Mouse (Mus musculus): ENCODE results near the gene Ly6g5c. TPM values are rescaled to one million over a fixed set of nuclear protein-coding genes. Genes with fewer than 3 reads are reported as not detected.

Gene Ly6g5c
- polyA plus RNA-seq, 1 experiment: not detected

DNA sequence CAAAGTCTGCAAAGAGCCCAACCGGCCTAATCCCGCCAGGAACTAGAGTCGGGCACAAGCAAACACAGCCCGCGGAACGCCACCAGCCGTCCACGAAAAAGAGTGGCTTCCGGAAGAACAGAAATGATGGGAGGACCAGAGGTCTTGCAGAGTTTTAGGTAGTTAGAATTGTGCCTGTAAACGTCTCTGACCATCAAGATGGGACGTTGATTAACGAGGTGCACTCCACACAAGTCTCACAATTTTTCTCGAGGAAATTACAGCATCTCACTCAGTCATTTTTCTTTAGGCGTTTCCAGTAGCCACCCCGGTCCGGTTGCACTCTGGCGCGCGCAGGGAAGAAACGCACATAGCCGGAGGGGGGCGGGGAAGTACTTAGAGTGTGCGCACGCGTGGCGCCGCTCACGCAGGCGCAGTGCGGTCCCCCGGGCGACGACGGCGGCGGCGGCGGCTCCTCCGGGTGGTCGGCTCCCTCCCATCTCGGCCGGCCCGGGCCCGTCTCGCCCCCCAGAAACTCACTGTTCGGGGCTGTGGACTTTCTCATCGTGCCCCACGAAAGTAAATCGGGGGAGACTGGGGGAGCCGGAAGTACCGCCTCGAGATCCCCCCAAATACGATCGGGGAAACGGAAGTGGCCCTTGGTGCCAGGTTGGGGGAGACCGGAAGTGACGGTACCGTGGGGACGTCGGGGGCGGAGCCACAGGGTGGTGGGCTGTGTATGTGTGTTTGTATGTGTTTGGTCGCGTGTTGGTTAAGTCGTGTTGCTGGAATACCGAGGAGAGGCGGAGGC lies 26.9 kb downstream of the Ly6g5c start, which contains the start of gene Bag6:
Bag6 (plus strand) TSS at position 378 of the 790 bp plus-strand sequence.
- H3K27ac ChIP-seq (replicated peaks; ENCODE audit: low read depth, low read length): peak within 1 kb of the TSS; percentile 96
- H3K4me3 ChIP-seq (ENCODE audit: insufficient read depth, low read depth, low read length): peak within 1 kb of the TSS; percentile 72
- H3K4me1 ChIP-seq (ENCODE audit: control insufficient read depth, insufficient read depth, insufficient read length, low read length): no peaks in the 10 kb centered on the region; the same call in 1 of the 2 replicates

DNA sequence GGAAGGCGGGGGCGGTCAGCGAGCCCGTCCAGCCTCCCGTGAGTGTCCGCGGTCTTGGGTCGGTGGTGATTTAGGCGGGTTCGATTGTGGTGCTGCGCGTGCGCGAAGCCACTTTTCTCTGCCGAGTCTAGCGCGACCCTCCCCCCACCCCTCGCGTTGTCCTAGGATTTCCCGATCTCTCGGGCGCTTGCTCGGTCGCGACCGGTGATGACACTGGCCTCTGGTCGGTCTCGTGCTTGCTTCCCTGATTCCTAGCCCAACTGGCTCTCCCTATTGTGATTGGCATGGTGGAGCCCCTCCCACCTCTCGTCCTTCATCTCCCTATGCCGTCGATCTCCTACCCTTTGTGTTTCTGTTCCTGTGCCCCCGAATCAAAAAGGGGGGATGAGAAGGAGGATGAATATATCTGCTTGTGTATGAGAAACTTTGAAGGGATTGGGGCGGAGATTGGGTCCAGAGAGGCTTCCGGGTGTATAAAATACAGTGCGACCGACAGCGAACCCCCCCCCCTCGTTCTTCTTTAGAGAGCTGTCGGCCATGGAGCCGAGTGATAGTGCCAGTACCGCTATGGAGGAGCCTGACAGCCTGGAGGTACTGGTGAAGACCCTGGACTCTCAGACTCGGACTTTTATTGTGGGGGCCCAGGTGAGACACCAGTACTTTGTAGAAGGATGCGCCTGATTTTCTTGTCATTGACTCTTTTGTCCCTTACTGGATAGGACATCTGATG lies 27.7 kb downstream of the Ly6g5c start:
- Histone ChIP-seq H3K4me3 (ENCODE audit: insufficient read depth, low read depth, low read length) (peak overlapping the region; percentile 72), H3K4me1 (ENCODE audit: control insufficient read depth, insufficient read depth, insufficient read length, low read length) (no peaks in the 10 kb centered on the region; the same call in 1 of the 2 replicates), H3K27ac (replicated peaks; ENCODE audit: low read depth, low read length) (peak overlapping the region; percentile 95)

DNA sequence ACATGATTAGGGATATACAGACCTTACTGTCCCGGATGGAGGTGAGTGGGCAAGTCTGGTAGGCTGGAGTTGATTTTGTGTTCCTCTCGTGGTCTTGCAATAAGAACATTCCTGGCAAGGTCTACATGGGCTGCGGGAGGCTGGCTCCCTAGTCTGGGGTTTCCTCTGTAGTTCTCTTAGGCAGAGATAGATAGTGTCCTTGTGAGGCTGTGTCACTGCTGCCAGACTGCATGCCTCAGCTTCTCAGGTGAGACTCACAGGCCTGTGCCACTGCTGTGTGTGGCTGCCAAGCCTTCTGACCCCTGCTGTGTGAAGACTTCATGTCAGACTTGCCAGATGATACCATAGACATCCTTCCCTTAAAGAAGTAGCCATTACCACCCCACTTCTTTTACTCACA lies 31.2 kb downstream of the Ly6g5c start:
- Histone ChIP-seq H3K4me3 (ENCODE audit: insufficient read depth, low read depth, low read length) (no peak overlapping the region), H3K27ac (replicated peaks; ENCODE audit: low read depth, low read length) (no peak overlapping the region)

DNA sequence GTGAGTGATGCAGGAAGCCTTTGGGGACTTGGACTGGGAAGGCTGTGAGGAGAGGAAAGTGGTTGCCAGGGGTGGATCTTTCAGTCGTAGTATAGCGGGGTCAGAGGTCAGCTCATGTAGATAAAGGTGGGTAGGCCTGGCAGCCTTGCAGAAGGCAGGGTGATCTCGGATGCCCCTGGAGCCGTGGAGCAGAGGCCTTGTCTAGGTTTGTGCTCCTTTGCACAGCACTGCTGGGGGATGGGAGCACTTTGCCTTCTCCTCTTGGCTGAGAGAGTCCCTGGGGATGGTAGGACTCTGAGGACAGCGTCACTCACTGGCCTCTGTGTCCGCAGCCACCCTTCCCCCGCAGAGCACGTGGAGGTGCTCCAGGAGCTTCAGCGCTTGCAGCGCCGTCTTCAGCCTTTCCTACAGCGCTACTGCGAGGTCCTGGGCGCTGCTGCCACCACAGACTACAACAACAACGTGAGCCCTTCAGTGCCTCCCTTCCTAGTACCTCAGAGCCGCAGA lies 32.5 kb downstream of the Ly6g5c start:
- Histone ChIP-seq H3K4me1 (ENCODE audit: control insufficient read depth, insufficient read depth, insufficient read length, low read length) (peaks cover 3% of the 10 kb centered on the region; the same call in 1 of the 2 replicates), H3K27ac (replicated peaks; ENCODE audit: low read depth, low read length) (no peak overlapping the region)

More for the DNA sequence above, 31.2 kb downstream of the Ly6g5c start:
- peaks cover 3% of the 10 kb centered on the region; the same call in 1 of the 2 replicates for H3K4me1 ChIP-seq (ENCODE audit: control insufficient read depth, insufficient read depth, insufficient read length, low read length)

DNA sequence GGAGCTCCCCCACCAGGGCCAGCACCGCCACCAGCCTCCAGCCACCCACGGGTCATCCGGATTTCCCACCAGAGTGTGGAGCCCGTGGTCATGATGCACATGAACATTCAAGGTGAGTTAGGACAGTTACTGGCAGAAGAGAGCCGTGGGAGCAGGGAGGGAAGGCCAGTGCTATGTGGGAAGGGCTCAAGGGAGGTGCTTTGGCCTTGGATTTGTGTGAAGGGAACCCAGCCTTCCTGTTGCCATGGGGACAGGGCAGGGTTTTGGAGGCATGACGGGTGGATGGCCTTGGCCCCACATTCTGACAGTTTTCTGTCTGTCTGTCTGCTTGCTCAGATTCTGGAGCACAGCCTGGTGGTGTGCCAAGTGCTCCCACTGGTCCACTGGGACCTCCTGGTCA lies 33.9 kb downstream of the Ly6g5c start:
- H3K27ac ChIP-seq (replicated peaks; ENCODE audit: low read depth, low read length): no peak overlapping the region
- peaks cover 3% of the 10 kb centered on the region; the same call in 1 of the 2 replicates for H3K4me1 ChIP-seq (ENCODE audit: control insufficient read depth, insufficient read depth, insufficient read length, low read length)
- H3K4me3 ChIP-seq (ENCODE audit: insufficient read depth, low read depth, low read length): no peak overlapping the region

More for the DNA sequence above, 32.5 kb downstream of the Ly6g5c start:
- H3K4me3 ChIP-seq (ENCODE audit: insufficient read depth, low read depth, low read length): no peak overlapping the region

DNA sequence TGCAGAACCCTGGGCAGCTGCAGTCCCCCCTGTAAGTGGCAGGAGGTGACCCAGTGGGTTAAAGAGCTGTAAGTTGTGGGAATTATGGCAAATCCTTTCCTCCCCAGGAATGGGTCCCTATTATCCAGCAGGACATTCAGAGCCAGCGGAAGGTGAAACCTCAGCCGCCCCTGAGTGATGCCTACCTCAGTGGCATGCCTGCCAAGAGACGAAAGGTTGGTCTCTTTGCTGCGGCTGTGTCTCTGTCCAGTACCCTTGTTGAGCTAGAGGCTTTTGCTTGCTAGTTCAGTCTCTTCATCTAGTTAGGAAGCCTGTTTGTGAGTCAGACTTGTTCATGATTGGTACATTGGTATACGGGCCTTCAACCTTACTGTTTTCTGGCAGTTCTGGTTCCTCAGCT lies 38.1 kb downstream of the Ly6g5c start:
- Histone ChIP-seq H3K4me3 (ENCODE audit: insufficient read depth, low read depth, low read length) (no peak overlapping the region), H3K4me1 (ENCODE audit: control insufficient read depth, insufficient read depth, insufficient read length, low read length) (peaks cover 3% of the 10 kb centered on the region; the same call in 1 of the 2 replicates)

DNA sequence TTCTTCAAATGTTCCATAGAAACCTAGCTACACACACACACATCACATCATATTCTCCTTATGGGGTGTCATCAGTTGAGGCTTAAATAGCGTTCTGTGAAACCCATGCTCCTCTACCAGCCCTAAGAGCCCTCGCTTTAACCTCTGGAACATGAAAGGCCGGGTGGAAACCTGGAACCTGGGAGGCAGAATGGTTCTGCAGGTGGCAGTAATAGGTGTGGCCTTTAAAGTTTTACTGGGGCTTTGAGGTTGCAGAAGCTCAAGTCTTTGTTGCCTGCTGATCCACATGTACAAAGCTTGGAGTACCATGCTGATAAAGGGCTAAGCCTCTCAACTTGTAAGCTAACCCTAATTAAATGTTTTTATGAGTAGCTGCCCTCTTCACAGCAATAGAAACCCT lies 39.3 kb downstream of the Ly6g5c start:
- Histone ChIP-seq H3K27ac (replicated peaks; ENCODE audit: low read depth, low read length) (no peak overlapping the region), H3K4me3 (ENCODE audit: insufficient read depth, low read depth, low read length) (no peak overlapping the region), H3K4me1 (ENCODE audit: control insufficient read depth, insufficient read depth, insufficient read length, low read length) (no peaks in the 10 kb centered on the region)

More for the DNA sequence above, 38.1 kb downstream of the Ly6g5c start:
- no peak overlapping the region for H3K27ac ChIP-seq (replicated peaks; ENCODE audit: low read depth, low read length)

DNA sequence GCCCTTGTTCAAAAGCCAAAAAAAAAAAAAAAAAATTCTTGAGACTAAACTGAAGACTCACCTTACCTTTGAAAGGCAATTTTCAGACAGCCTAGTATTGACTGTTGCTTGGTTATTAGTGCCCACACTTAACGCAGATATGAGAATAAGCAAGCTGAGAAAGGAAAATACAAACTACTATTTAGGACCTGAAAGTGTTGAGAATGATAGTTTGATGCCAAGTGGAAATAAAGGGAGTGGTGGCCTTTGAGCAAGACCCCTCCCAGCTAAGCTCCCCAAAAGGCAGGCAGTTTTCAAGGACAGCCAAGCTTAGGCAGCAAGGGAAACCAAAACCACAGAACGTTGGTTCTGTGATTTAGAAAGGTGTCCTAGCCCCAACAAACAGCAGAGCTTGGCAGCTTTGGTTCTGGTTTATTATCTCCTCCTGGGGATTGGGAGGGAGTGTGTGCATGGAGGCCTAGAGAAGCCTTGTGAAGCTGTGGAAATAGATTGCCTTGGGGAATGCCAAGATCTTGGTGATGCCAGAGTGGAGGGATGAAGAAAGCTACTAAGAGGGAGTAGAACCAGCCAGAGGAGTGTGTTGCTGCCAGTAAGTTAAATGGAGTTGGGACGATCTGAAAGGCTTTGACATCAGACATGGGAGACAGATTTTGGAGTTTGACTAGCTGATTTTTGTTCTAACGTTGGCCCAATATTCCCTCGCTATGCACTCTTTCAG lies 40.0 kb downstream of the Ly6g5c start:
- no peaks in the 10 kb centered on the region for H3K4me1 ChIP-seq (ENCODE audit: control insufficient read depth, insufficient read depth, insufficient read length, low read length)
- H3K27ac ChIP-seq (replicated peaks; ENCODE audit: low read depth, low read length): no peak overlapping the region
- H3K4me3 ChIP-seq (ENCODE audit: insufficient read depth, low read depth, low read length): no peak overlapping the region

DNA sequence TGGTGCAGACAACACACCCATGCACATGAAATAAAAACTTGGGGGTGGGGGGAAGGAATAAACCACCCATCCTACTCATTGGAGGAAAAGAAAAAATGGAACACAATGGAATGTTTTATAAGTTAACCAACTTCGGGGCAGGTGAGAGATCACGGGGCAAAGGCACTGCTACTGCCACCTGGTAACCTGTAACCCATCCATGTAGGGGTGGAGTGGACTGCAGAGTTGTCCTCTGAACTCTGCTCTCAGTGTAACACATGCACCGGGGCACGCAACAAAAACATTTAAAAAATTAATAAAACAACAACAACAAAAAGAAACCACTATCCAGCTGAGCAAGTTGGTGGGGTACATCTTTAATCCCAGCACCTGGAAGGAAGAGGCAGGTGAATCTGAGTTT lies 44.0 kb downstream of the Ly6g5c start:
- Histone ChIP-seq H3K27ac (replicated peaks; ENCODE audit: low read depth, low read length) (no peak overlapping the region), H3K4me1 (ENCODE audit: control insufficient read depth, insufficient read depth, insufficient read length, low read length) (no peaks in the 10 kb centered on the region), H3K4me3 (ENCODE audit: insufficient read depth, low read depth, low read length) (no peak overlapping the region)

DNA sequence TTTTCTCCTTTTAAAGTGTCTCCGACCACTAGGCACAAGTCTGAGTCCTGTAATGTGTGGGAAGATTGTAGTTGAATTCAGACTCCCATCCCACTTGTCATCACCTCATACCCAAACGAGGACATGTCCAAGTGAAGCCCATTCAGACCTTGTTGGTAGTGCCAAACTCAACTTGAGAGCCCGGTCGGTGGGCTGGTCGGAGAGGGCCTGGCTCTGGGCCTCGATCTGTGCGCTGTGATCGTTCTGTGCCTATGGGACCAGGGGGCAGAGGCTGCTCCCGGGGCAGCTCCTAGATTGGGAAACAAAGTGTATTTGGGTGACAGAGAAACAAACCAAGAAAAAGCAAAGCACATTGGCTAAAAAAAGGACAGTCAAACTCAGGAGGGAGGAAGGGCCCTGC lies 45.0 kb downstream of the Ly6g5c start:
- no peaks in the 10 kb centered on the region for H3K4me1 ChIP-seq (ENCODE audit: control insufficient read depth, insufficient read depth, insufficient read length, low read length)
- no peak overlapping the region for H3K4me3 ChIP-seq (ENCODE audit: insufficient read depth, low read depth, low read length)
- H3K27ac ChIP-seq (replicated peaks; ENCODE audit: low read depth, low read length): no peak overlapping the region

DNA sequence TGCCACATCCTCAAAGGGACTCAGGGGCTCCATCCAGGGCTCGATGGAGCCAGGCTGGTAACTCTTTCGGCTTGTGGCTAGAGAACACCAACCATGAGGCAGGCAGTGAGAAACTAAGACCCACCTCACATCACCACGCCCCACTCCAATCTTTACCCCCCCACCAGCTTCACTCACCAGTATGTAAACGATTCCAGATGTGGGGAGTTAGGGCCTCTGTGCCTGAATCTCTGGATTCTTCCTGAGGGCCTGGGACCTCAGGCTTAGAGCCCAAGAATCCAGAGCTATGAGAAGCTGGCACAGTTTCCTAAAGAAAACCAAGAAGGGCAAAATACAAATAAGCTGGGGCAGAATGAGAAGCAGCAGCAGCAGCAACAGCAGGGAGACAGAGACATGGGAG lies 45.9 kb downstream of the Ly6g5c start:
- H3K4me3 ChIP-seq (ENCODE audit: insufficient read depth, low read depth, low read length): no peak overlapping the region

DNA sequence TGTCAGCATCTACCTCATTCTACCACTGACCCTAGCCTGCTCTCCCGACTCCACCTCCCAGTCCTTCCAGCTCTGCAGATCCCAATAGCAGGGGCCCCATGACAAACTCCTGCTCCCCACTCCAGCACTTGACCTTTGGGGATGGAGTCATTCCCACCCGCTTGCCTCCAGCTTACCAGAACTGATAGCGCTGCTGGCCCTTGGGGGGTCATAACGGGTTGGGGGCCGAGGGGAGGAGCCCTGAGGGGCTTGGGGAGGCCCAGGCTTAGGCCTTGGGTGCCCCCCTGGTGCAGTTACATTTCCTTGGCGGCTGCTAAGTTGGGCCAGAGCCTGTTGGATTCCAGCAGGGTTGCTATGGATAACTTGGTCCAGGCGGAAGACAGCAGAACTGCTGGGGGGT lies 46.5 kb downstream of the Ly6g5c start:
- Histone ChIP-seq H3K4me3 (ENCODE audit: insufficient read depth, low read depth, low read length) (no peak overlapping the region), H3K27ac (replicated peaks; ENCODE audit: low read depth, low read length) (no peak overlapping the region), H3K4me1 (ENCODE audit: control insufficient read depth, insufficient read depth, insufficient read length, low read length) (no peaks in the 10 kb centered on the region)

More for the DNA sequence above, 45.9 kb downstream of the Ly6g5c start:
- no peaks in the 10 kb centered on the region for H3K4me1 ChIP-seq (ENCODE audit: control insufficient read depth, insufficient read depth, insufficient read length, low read length)
- H3K27ac ChIP-seq (replicated peaks; ENCODE audit: low read depth, low read length): no peak overlapping the region

DNA sequence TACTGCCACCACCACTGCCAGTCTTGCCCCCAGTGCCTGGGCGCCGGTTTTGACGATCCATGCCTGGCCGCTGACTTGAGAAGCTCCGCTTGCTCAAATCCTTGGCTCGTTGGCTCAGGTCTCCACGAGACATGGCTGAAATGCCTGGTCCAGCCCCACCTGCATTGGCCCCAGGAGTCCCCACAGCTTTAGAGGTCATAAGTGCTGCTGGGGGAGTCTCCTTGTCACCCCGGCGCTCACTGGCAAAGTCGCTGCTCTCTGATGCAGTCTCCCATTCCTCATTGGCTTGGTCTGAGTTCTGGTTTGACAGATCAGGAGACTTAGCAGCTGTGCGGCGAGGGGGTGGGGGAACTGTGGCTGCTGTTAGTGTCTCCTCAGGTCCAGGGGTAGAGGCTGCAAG lies 47.4 kb downstream of the Ly6g5c start:
- no peak overlapping the region for H3K27ac ChIP-seq (replicated peaks; ENCODE audit: low read depth, low read length)
- no peaks in the 10 kb centered on the region for H3K4me1 ChIP-seq (ENCODE audit: control insufficient read depth, insufficient read depth, insufficient read length, low read length)

DNA sequence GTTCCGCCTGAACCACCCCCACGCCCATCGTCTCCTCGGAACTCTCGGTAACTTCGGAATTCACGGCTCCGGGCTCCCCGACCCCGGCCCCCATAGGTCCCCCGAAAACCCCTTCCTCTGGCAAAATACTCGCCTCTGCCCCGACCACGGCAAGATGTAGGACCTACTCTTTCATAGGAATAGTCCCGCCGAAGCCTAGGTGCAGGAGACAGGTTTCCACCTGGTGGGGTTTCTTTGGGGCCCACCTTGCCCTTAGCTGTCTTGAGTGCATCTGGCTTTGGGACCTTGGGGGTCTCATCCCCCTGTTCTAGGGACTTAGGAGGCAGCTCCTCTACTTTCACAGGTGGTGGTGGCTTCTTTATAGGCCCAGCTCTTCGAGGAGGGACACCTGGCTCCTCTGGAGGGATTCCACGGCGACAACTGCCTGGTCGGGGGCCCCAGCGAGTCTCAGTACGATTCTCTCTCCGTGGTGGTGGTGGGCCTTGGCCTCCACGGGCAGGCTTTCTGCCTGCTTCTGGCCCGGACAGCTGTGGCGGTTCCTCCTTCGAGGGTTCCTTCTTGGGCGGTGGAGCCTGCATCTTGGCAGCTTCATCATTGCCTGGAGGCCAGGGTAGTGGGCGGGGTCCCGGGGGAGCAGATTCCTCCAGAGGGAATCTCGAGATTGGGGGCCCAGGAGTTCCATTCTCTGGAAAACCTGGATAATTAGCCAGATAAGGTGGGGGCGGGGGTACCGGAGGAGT lies 48.6 kb downstream of the Ly6g5c start:
- H3K27ac ChIP-seq (replicated peaks; ENCODE audit: low read depth, low read length): no peak overlapping the region
- H3K4me3 ChIP-seq (ENCODE audit: insufficient read depth, low read depth, low read length): no peak overlapping the region
- H3K4me1 ChIP-seq (ENCODE audit: control insufficient read depth, insufficient read depth, insufficient read length, low read length): no peaks in the 10 kb centered on the region

More for the DNA sequence above, 47.4 kb downstream of the Ly6g5c start:
- no peak overlapping the region for H3K4me3 ChIP-seq (ENCODE audit: insufficient read depth, low read depth, low read length)

All from brown adipose tissue, adult 24 weeks (tissue).